Comparison of ENCODE assay signal across 9 mouse cellular contexts in the genomic region with DNA sequence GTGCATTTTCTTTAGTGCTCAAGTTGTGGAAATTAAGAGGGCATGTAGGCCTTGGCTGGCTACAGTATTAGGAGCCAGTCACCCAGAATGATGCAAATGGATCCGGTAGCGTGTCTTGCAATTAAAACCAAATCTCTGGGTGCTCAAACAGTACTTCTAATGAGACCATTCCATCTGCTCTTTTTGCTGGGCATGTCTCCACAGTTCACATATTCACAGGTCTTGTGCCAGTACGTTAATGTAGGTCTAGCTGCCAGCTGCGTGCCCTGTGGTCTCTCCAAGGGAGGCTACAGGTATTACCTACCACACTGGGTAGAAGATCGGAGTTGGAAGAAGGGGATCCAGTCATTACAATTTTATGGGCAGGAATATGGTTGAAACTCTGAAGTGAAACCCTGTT. TPM values are rescaled to one million over a fixed set of nuclear protein-coding genes. Genes with fewer than 3 reads are reported as not detected.
DNase-seq lines count a peak whose midpoint lies in the region; ATAC-seq and TF ChIP-seq lines count a peak whose summit lies in the region.
"Had no signal": no experiment of that assay in that cellular context is flagged by ENCODE, and none has a peak within 500 bp of the region (broad histone marks: within the 10 kb centered on the region; RNA-seq: fewer than 3 reads in every experiment).

No protein-coding gene starts in this region.

- H3K27me3 ChIP-seq in lung, postnatal 0 days (replicated peaks; ENCODE audit: insufficient read depth, low read length) = no peaks in the 10 kb centered on the region
- no peaks in the 10 kb centered on the region for H3K27me3 ChIP-seq in embryonic facial prominence, embryonic 14.5 days (replicated peaks; ENCODE audit: control insufficient read depth, insufficient read depth, low read length)
- no peaks in the 10 kb centered on the region for H3K27me3 ChIP-seq in intestine, embryonic 15.5 days (replicated peaks)
- no peaks in the 10 kb centered on the region for H3K27me3 ChIP-seq in neural tube, embryonic 15.5 days (replicated peaks)

- H3K4me1 ChIP-seq in lung, postnatal 0 days (ENCODE audit: insufficient read depth, low read depth, low read length) = peaks cover 18% of the 10 kb centered on the region; the same call in 1 of the 2 replicates
- peaks cover 20% of the 10 kb centered on the region for H3K4me1 ChIP-seq in embryonic facial prominence, embryonic 14.5 days (ENCODE audit: control insufficient read depth, insufficient read depth, low read length)
- peaks cover 9% of the 10 kb centered on the region; the same call in 1 of the 2 replicates for H3K4me1 ChIP-seq in intestine, embryonic 15.5 days (replicated peaks)
- H3K4me1 ChIP-seq in neural tube, embryonic 15.5 days = peaks cover 33% of the 10 kb centered on the region

- DNase-seq in lung, postnatal 0 days (ENCODE audit: low spot score) = no peak
- no peak for DNase-seq in lung, postnatal 25 days (ENCODE audit: low spot score)
- no peak for DNase-seq in embryonic facial prominence, embryonic 14.5 days (ENCODE audit: low spot score)
- no peak for DNase-seq in ovary, postnatal 14 days (ENCODE audit: low spot score)
- DNase-seq in gastrocnemius, postnatal 4 days (ENCODE audit: low spot score in 2 of 2) = no peak

- peak overlapping the region; percentile 96 for H3K27ac ChIP-seq in lung, postnatal 0 days (ENCODE audit: low read length)
- H3K27ac ChIP-seq in embryonic facial prominence, embryonic 14.5 days (replicated peaks; ENCODE audit: low read depth, low read length) = peak overlapping the region; percentile 95
- H3K27ac ChIP-seq in intestine, embryonic 15.5 days = peak overlapping the region; percentile 97
- peak overlapping the region; percentile 83; the same call in 1 of the 2 replicates for H3K27ac ChIP-seq in neural tube, embryonic 15.5 days (replicated peaks)

- H3K9me3 ChIP-seq in lung, postnatal 0 days (ENCODE audit: low read length) = no peaks in the 10 kb centered on the region
- no peaks in the 10 kb centered on the region for H3K9me3 ChIP-seq in embryonic facial prominence, embryonic 14.5 days (ENCODE audit: control insufficient read depth, low read length)
- no peaks in the 10 kb centered on the region for H3K9me3 ChIP-seq in intestine, embryonic 15.5 days
- H3K9me3 ChIP-seq in neural tube, embryonic 15.5 days (replicated peaks) = no peaks in the 10 kb centered on the region

- peak overlapping the region; percentile 64 for H3K4me3 ChIP-seq in lung, postnatal 0 days (ENCODE audit: low read depth, low read length)
- H3K4me3 ChIP-seq in embryonic facial prominence, embryonic 14.5 days (ENCODE audit: low read depth, low read length) = peak overlapping the region; percentile 63
- peak overlapping the region; percentile 63 for H3K4me3 ChIP-seq in intestine, embryonic 15.5 days (replicated peaks)
- H3K4me3 ChIP-seq in neural tube, embryonic 15.5 days (replicated peaks) = peak overlapping the region; percentile 60

- 8% methylated on average over 5 of the region's 5 CpGs for WGBS in lung, postnatal 0 days
- WGBS in embryonic facial prominence, embryonic 14.5 days = 24% methylated on average over 5 of the region's 5 CpGs
- WGBS in intestine, embryonic 15.5 days = 11% methylated on average over 5 of the region's 5 CpGs
- 30% methylated on average over 5 of the region's 5 CpGs for WGBS in neural tube, embryonic 15.5 days

- peak overlapping the region; percentile 84 for H3K9ac ChIP-seq in lung, postnatal 0 days (replicated peaks; ENCODE audit: low read depth)
- peak overlapping the region; percentile 77 for H3K9ac ChIP-seq in embryonic facial prominence, embryonic 14.5 days (ENCODE audit: low read depth, low read length)
- H3K9ac ChIP-seq in intestine, embryonic 15.5 days = peak overlapping the region; percentile 74
- H3K9ac ChIP-seq in neural tube, embryonic 15.5 days (replicated peaks) = peak overlapping the region; percentile 57

- no peaks in the 10 kb centered on the region for H3K36me3 ChIP-seq in lung, postnatal 0 days (ENCODE audit: insufficient read depth, low read length)
- peaks cover 36% of the 10 kb centered on the region for H3K36me3 ChIP-seq in embryonic facial prominence, embryonic 14.5 days (ENCODE audit: control insufficient read depth, insufficient read depth, low read length)
- H3K36me3 ChIP-seq in intestine, embryonic 15.5 days = no peaks in the 10 kb centered on the region
- no peaks in the 10 kb centered on the region for H3K36me3 ChIP-seq in neural tube, embryonic 15.5 days

- ATAC-seq in lung, postnatal 0 days = no peak
- no peak for ATAC-seq in embryonic facial prominence, embryonic 14.5 days (ENCODE audit: low read depth)
- ATAC-seq in intestine, embryonic 15.5 days = no peak
- ATAC-seq in neural tube, embryonic 15.5 days (ENCODE audit: low FRiP score) = no peak
- ATAC-seq in megakaryocyte-erythroid progenitor cell, adult 5-6 weeks (replicated peaks; ENCODE audit: low FRiP score, low TSS enrichment, poor library complexity, severe bottlenecking) = no peak

- TF ChIP-seq EP300 in lung, postnatal 0 days (IDR thresholded peaks at IDR 0.05) = 0 out of 2 replicates have a peak, but pooled peaks have one; percentile 5

- H3K4me2 ChIP-seq in lung, postnatal 0 days (replicated peaks; ENCODE audit: low read depth, low read length) = peak overlapping the region; percentile 71
- H3K4me2 ChIP-seq in embryonic facial prominence, embryonic 14.5 days (ENCODE audit: low read depth, low read length) = peak overlapping the region; percentile 61
- peak overlapping the region; percentile 73 for H3K4me2 ChIP-seq in intestine, embryonic 15.5 days (replicated peaks)
- peak overlapping the region; percentile 91 for H3K4me2 ChIP-seq in neural tube, embryonic 15.5 days

- TF ChIP-seq CTCF in lung, postnatal 0 days (IDR thresholded peaks at IDR 0.05) = no peak

RNA-seq across cellular contexts. Expression of a gene that starts 17.9 kb away (rescaled TPM):
- polyA plus RNA-seq in lung, postnatal 0 days (2015; fragmentation: Nextera tagmentation; extraction: Ambion mirVana) = 393 and 433 TPM in 2 replicates
- polyA plus RNA-seq in embryonic facial prominence, embryonic 14.5 days (2014; fragmentation: Nextera tagmentation; extraction: Ambion mirVana) = 583 and 637 TPM in 2 replicates
- polyA plus RNA-seq in intestine, embryonic 15.5 days (2015; fragmentation: Nextera tagmentation; extraction: Ambion mirVana) = 791 and 835 TPM in 2 replicates
- polyA plus RNA-seq in neural tube, embryonic 15.5 days (2015; fragmentation: Nextera tagmentation; extraction: Ambion mirVana) = 211 and 369 TPM in 2 replicates
- total RNA-seq in megakaryocyte-erythroid progenitor cell, adult 5-6 weeks (2014; fragmentation: Nextera tagmentation) = 700 and 784 TPM in 2 replicates
- 1,626 and 1,721 TPM in 2 replicates for total RNA-seq in megakaryocyte-erythroid progenitor cell, adult 5-6 weeks (2017)
- total RNA-seq in gastrocnemius, postnatal 4 days (2021) = 100 to 1,000 TPM; 299 to 333 TPM

RNA-seq across cellular contexts. Expression of a gene that starts 19.4 kb away (rescaled TPM):
- 12.4 and 19.8 TPM in 2 replicates for polyA plus RNA-seq in lung, postnatal 0 days (2015; fragmentation: Nextera tagmentation; extraction: Ambion mirVana)
- 1.2 and 2.8 TPM in 2 replicates for polyA plus RNA-seq in embryonic facial prominence, embryonic 14.5 days (2014; fragmentation: Nextera tagmentation; extraction: Ambion mirVana)
- polyA plus RNA-seq in intestine, embryonic 15.5 days (2015; fragmentation: Nextera tagmentation; extraction: Ambion mirVana) = 1.8 and 3.2 TPM in 2 replicates
- 3.0 and 3.6 TPM in 2 replicates for polyA plus RNA-seq in neural tube, embryonic 15.5 days (2015; fragmentation: Nextera tagmentation; extraction: Ambion mirVana)
- not detected in 2 replicates for total RNA-seq in megakaryocyte-erythroid progenitor cell, adult 5-6 weeks (2014; fragmentation: Nextera tagmentation)
- not detected in 2 replicates for total RNA-seq in megakaryocyte-erythroid progenitor cell, adult 5-6 weeks (2017)
- not detected for total RNA-seq in gastrocnemius, postnatal 4 days (2021)
- total RNA-seq: common myeloid progenitor, adult 5-6 weeks had no signal

RNA-seq across cellular contexts. Expression of a gene that starts 56.1 kb away (rescaled TPM):
- 0.97 and 1.3 TPM in 2 replicates for polyA plus RNA-seq in lung, postnatal 0 days (2015; fragmentation: Nextera tagmentation; extraction: Ambion mirVana)
- 6.1 and 7.9 TPM in 2 replicates for polyA plus RNA-seq in embryonic facial prominence, embryonic 14.5 days (2014; fragmentation: Nextera tagmentation; extraction: Ambion mirVana)
- 4.5 and 5.1 TPM in 2 replicates for polyA plus RNA-seq in intestine, embryonic 15.5 days (2015; fragmentation: Nextera tagmentation; extraction: Ambion mirVana)
- 15.3 and 15.9 TPM in 2 replicates for polyA plus RNA-seq in neural tube, embryonic 15.5 days (2015; fragmentation: Nextera tagmentation; extraction: Ambion mirVana)
- 7.3 and 8.1 TPM in 2 replicates for total RNA-seq in megakaryocyte-erythroid progenitor cell, adult 5-6 weeks (2014; fragmentation: Nextera tagmentation)
- 2.4 and 21.7 TPM in 2 replicates for total RNA-seq in megakaryocyte-erythroid progenitor cell, adult 5-6 weeks (2017)
- 1 to 10 TPM in 1 of 2 experiments, under 1 TPM in 1; 0.80 to 1.2 TPM for total RNA-seq in gastrocnemius, postnatal 4 days (2021)
